Mouse (Mus musculus): ENCODE data around the gene Cpt1b. TPM values are rescaled to one million over a fixed set of nuclear protein-coding genes. Genes with fewer than 3 reads are reported as not detected.
"Not testable (repeated sequence)": the region's sequence is repeated elsewhere in the genome, so short reads cannot be mapped to it uniquely, and the experiment has no call there.

Gene Cpt1b
- polyA plus RNA-seq, 1 experiment from 2014 or later = 0.97 TPM

GRCm38 (mm10) chr15:89430771-89431170 lies 5.1 kb upstream of the Cpt1b start:
- peak overlapping the region; percentile 97; the same call in 1 of the 2 replicates for H3K4me2 ChIP-seq (ENCODE audit: low read length)
- not testable (repeated sequence) for H3K4me1 ChIP-seq (ENCODE audit: control insufficient read depth, insufficient read depth, low read length); ATAC-seq (ENCODE audit: low FRiP score, low TSS enrichment); H3K9ac ChIP-seq (replicated peaks; ENCODE audit: low read length); H3K27me3 ChIP-seq (ENCODE audit: control insufficient read depth, insufficient read depth, low read length); H3K27ac ChIP-seq (replicated peaks; ENCODE audit: low read depth, low read length); H3K9me3 ChIP-seq (ENCODE audit: control insufficient read depth, low read length); H3K4me3 ChIP-seq (replicated peaks; ENCODE audit: low read depth, low read length); DNase-seq
- 90% methylated on average over 6 of the region's 9 CpGs for WGBS
- H3K36me3 ChIP-seq (ENCODE audit: control insufficient read depth, insufficient read depth, low read length) = peaks cover 22% of the 10 kb centered on the region

GRCm38 (mm10) chr15:89430341-89430740 lies 4.7 kb upstream of the Cpt1b start:
- H3K27ac ChIP-seq (replicated peaks; ENCODE audit: low read depth, low read length) = peak overlapping the region; percentile 96
- DNase-seq = peak; percentile 29
- WGBS = 47% methylated on average over 6 of the region's 6 CpGs
- H3K4me3 ChIP-seq (replicated peaks; ENCODE audit: low read depth, low read length) = peak overlapping the region; percentile 84
- H3K9ac ChIP-seq (replicated peaks; ENCODE audit: low read length) = peak overlapping the region; percentile 79; the same call in 1 of the 2 replicates
- H3K36me3 ChIP-seq (ENCODE audit: control insufficient read depth, insufficient read depth, low read length) = peaks cover 25% of the 10 kb centered on the region
- no peaks in the 10 kb centered on the region for H3K9me3 ChIP-seq (ENCODE audit: control insufficient read depth, low read length)
- H3K27me3 ChIP-seq (ENCODE audit: control insufficient read depth, insufficient read depth, low read length) = no peaks in the 10 kb centered on the region
- no peak for ATAC-seq (ENCODE audit: low FRiP score, low TSS enrichment)
- peak overlapping the region; percentile 97 for H3K4me2 ChIP-seq (ENCODE audit: low read length)
- H3K4me1 ChIP-seq (ENCODE audit: control insufficient read depth, insufficient read depth, low read length) = peaks cover 7% of the 10 kb centered on the region; the same call in 1 of the 2 replicates

- WGBS = under 1% methylated on average over 70 of the region's 70 CpGs
- ATAC-seq (ENCODE audit: low FRiP score, low TSS enrichment) = peak; percentile 93
Observed at GRCm38 (mm10) chr15:89429352-89430221, 3.9 kb upstream of the Cpt1b start, which contains the start of the genes C730034F03Rik, Gm44502 and Chkb. Gene C730034F03Rik, plus strand, starts transcription at chr15:89429589. Gene Gm44502, minus strand, starts transcription at chr15:89429696. Gene Chkb, minus strand, starts transcription at chr15:89429908.

GRCm38 (mm10) chr15:89428821-89429351 lies 3.2 kb upstream of the Cpt1b start:
- Histone ChIP-seq H3K27me3 (ENCODE audit: control insufficient read depth, insufficient read depth, low read length) (no peaks in the 10 kb centered on the region), H3K9me3 (ENCODE audit: control insufficient read depth, low read length) (no peaks in the 10 kb centered on the region), H3K36me3 (ENCODE audit: control insufficient read depth, insufficient read depth, low read length) (peaks cover 29% of the 10 kb centered on the region), H3K4me1 (ENCODE audit: control insufficient read depth, insufficient read depth, low read length) (peaks cover 7% of the 10 kb centered on the region; the same call in 1 of the 2 replicates), H3K9ac (replicated peaks; ENCODE audit: low read length) (peak overlapping the region; percentile 79), H3K4me2 (ENCODE audit: low read length) (peak overlapping the region; percentile 97), H3K4me3 (replicated peaks; ENCODE audit: low read depth, low read length) (peak overlapping the region; percentile 84), H3K27ac (replicated peaks; ENCODE audit: low read depth, low read length) (peak overlapping the region; percentile 96)
- WGBS = 5% methylated on average over 22 of the region's 22 CpGs
- ATAC-seq (ENCODE audit: low FRiP score, low TSS enrichment) = peak; percentile 55
- no peak for DNase-seq

More at GRCm38 (mm10) chr15:89429352-89430221, 3.9 kb upstream of the Cpt1b start, which contains the start of the genes C730034F03Rik, Gm44502 and Chkb:
- peak; percentile 96 for DNase-seq
- Histone ChIP-seq H3K27ac (replicated peaks; ENCODE audit: low read depth, low read length) (peak within 1 kb of the TSS; percentile 96), H3K9ac (replicated peaks; ENCODE audit: low read length) (peak within 1 kb of the TSS; percentile 79), H3K9me3 (ENCODE audit: control insufficient read depth, low read length) (no peaks in the 10 kb centered on the region), H3K4me3 (replicated peaks; ENCODE audit: low read depth, low read length) (peak within 1 kb of the TSS; percentile 84), H3K27me3 (ENCODE audit: control insufficient read depth, insufficient read depth, low read length) (no peaks in the 10 kb centered on the region), H3K4me1 (ENCODE audit: control insufficient read depth, insufficient read depth, low read length) (peaks cover 7% of the 10 kb centered on the region; the same call in 1 of the 2 replicates), H3K36me3 (ENCODE audit: control insufficient read depth, insufficient read depth, low read length) (peaks cover 26% of the 10 kb centered on the region), H3K4me2 (ENCODE audit: low read length) (peak within 1 kb of the TSS; percentile 97)

- no peak for DNase-seq
- Histone ChIP-seq H3K4me3 (replicated peaks; ENCODE audit: low read depth, low read length) (peak overlapping the region; percentile 84), H3K36me3 (ENCODE audit: control insufficient read depth, insufficient read depth, low read length) (peaks cover 30% of the 10 kb centered on the region), H3K27me3 (ENCODE audit: control insufficient read depth, insufficient read depth, low read length) (no peaks in the 10 kb centered on the region), H3K9ac (replicated peaks; ENCODE audit: low read length) (peak overlapping the region; percentile 79), H3K27ac (replicated peaks; ENCODE audit: low read depth, low read length) (no peak overlapping the region), H3K4me2 (ENCODE audit: low read length) (peak overlapping the region; percentile 97), H3K9me3 (ENCODE audit: control insufficient read depth, low read length) (no peaks in the 10 kb centered on the region), H3K4me1 (ENCODE audit: control insufficient read depth, insufficient read depth, low read length) (peaks cover 7% of the 10 kb centered on the region; the same call in 1 of the 2 replicates)
- WGBS = 84% methylated on average over 19 of the region's 19 CpGs
- ATAC-seq (ENCODE audit: low FRiP score, low TSS enrichment) = no peak
Observed at GRCm38 (mm10) chr15:89428136-89428790, 2.6 kb upstream of the Cpt1b start.

- ATAC-seq (ENCODE audit: low FRiP score, low TSS enrichment) = no peak
- Histone ChIP-seq H3K27ac (replicated peaks; ENCODE audit: low read depth, low read length) (no peak overlapping the region), H3K9ac (replicated peaks; ENCODE audit: low read length) (no peak overlapping the region), H3K36me3 (ENCODE audit: control insufficient read depth, insufficient read depth, low read length) (peaks cover 34% of the 10 kb centered on the region), H3K4me3 (replicated peaks; ENCODE audit: low read depth, low read length) (no peak overlapping the region), H3K27me3 (ENCODE audit: control insufficient read depth, insufficient read depth, low read length) (no peaks in the 10 kb centered on the region), H3K4me1 (ENCODE audit: control insufficient read depth, insufficient read depth, low read length) (peaks cover 7% of the 10 kb centered on the region; the same call in 1 of the 2 replicates), H3K9me3 (ENCODE audit: control insufficient read depth, low read length) (no peaks in the 10 kb centered on the region), H3K4me2 (ENCODE audit: low read length) (no peak overlapping the region)
- 91% methylated on average over 10 of the region's 10 CpGs for WGBS
- DNase-seq = no peak
Observed at GRCm38 (mm10) chr15:89426716-89427115, 1.1 kb upstream of the Cpt1b start.

GRCm38 (mm10) chr15:89424621-89425020 lies 1.0 kb downstream of the Cpt1b start:
- H3K4me1 ChIP-seq (ENCODE audit: control insufficient read depth, insufficient read depth, low read length) = peaks cover 7% of the 10 kb centered on the region; the same call in 1 of the 2 replicates
- H3K4me2 ChIP-seq (ENCODE audit: low read length) = no peak overlapping the region
- ATAC-seq (ENCODE audit: low FRiP score, low TSS enrichment) = no peak
- DNase-seq = peak; percentile 2
- H3K27ac ChIP-seq (replicated peaks; ENCODE audit: low read depth, low read length) = no peak overlapping the region
- WGBS = 88% methylated on average over 8 of the region's 8 CpGs
- peaks cover 45% of the 10 kb centered on the region for H3K36me3 ChIP-seq (ENCODE audit: control insufficient read depth, insufficient read depth, low read length)
- no peaks in the 10 kb centered on the region for H3K27me3 ChIP-seq (ENCODE audit: control insufficient read depth, insufficient read depth, low read length)
- H3K4me3 ChIP-seq (replicated peaks; ENCODE audit: low read depth, low read length) = no peak overlapping the region
- no peak overlapping the region for H3K9ac ChIP-seq (replicated peaks; ENCODE audit: low read length)
- H3K9me3 ChIP-seq (ENCODE audit: control insufficient read depth, low read length) = no peaks in the 10 kb centered on the region

GRCm38 (mm10) chr15:89421938-89422337 lies 3.7 kb downstream of the Cpt1b start:
- Histone ChIP-seq H3K4me2 (ENCODE audit: low read length) (no peak overlapping the region), H3K27me3 (ENCODE audit: control insufficient read depth, insufficient read depth, low read length) (no peaks in the 10 kb centered on the region), H3K36me3 (ENCODE audit: control insufficient read depth, insufficient read depth, low read length) (peaks cover 59% of the 10 kb centered on the region), H3K4me3 (replicated peaks; ENCODE audit: low read depth, low read length) (no peak overlapping the region), H3K9me3 (ENCODE audit: control insufficient read depth, low read length) (no peaks in the 10 kb centered on the region), H3K4me1 (ENCODE audit: control insufficient read depth, insufficient read depth, low read length) (no peaks in the 10 kb centered on the region), H3K27ac (replicated peaks; ENCODE audit: low read depth, low read length) (no peak overlapping the region), H3K9ac (replicated peaks; ENCODE audit: low read length) (no peak overlapping the region)
- 94% methylated on average over 9 of the region's 9 CpGs for WGBS
- DNase-seq = no peak
- no peak for ATAC-seq (ENCODE audit: low FRiP score, low TSS enrichment)

Measured in midbrain, embryonic 14.5 days (tissue).